Mouse (Mus musculus) brain, embryonic 14.5 days (tissue): ENCODE data around the gene Hoxb7.

Source experiments
- CTCF ChIP-seq: fragments of 200-500 bp; IDR thresholded peaks from 2 replicates; pipeline ENCODE4 v1.5.1; 2012; ENCODE audit warnings: inconsistent platforms, mild to moderate bottlenecking, moderate library complexity, borderline replicate concordance; ENCODE audit not compliant: insufficient read depth, insufficient read length; ENCODE audit errors: extremely low read depth
- POLR2A ChIP-seq: fragments of 200-500 bp; IDR thresholded peaks from 2 replicates; pipeline ENCODE4 v1.6.1; 2012; ENCODE audit warnings: mild to moderate bottlenecking, inconsistent platforms, borderline replicate concordance; ENCODE audit not compliant: poor library complexity, insufficient read depth, insufficient read length, severe bottlenecking; ENCODE audit errors: extremely low read depth

- TF ChIP-seq POLR2A (no peak), CTCF (no peak)
Measured at GRCm38 (mm10) chr11:96293302-96293921, 7.0 kb downstream of the Hoxb7 start.
